Mouse (Mus musculus): ENCODE measurements around the gene Kcnj6.

- no peak for TF ChIP-seq CTCF (IDR thresholded peaks at IDR 0.05; ENCODE audit: control insufficient read depth, insufficient read depth, insufficient read length)
- no peak for TF ChIP-seq MYOG (IDR thresholded peaks at IDR 0.05; ENCODE audit: control insufficient read depth, extremely low read depth, insufficient read length)
Observed at GRCm38 (mm10) chr16:94886398-94886797, 111.1 kb downstream of the Kcnj6 start.
